Mouse (Mus musculus) 416B (cell line): ENCODE measurements around the gene Procr.

ENCODE experiments used
- DNase-seq: peaks from one replicate; pipeline ENCODE4 v3.0.0; 2011; ENCODE audit warnings: low read depth

Procr gene

DNA sequence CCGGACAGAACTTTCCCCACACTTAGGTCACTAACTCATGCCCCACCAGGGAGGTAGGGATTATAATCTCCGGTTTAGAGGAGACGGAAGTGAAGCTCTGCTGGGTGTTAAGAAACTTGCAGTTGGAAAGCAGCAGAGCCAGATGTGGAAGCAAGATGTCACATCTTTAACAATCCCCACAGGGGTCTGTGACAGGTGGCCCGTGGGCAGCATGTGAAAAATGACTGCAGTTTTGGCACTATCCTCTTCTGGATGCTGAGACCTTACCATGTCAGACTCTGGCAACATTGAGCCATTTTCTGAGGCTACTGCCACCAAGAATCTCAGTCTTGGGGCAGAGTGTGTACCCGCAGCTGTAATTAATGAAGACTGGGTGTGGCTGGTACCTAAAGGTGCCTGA, 53.1 kb downstream of the Procr start:
- no peak for DNase-seq
